Mouse (Mus musculus) liver, adult 2 months (tissue): Measurements from ENCODE around the gene Serac1. TPM values are rescaled to one million over a fixed set of nuclear protein-coding genes. Genes with fewer than 3 reads are reported as not detected.

Experiments
- DNase-seq: peaks from one replicate; pipeline ENCODE4 v3.0.0-alpha.2; 2011; ENCODE audit warnings: low read depth, low spot score; ENCODE audit errors: extremely low read depth
- H3K27ac ChIP-seq: fragments of 200-500 bp; replicated peaks from 2 replicates; pipeline ENCODE4 v1.5.1; 2012; ENCODE audit warnings: low read depth, mild to moderate bottlenecking, control low read depth, inconsistent platforms, low read length; ENCODE audit not compliant: insufficient read depth
- H3K27me3 ChIP-seq: fragments of 200-500 bp; 2 replicates; pipeline ENCODE4 v1.6.1; 2012; ENCODE audit warnings: mild to moderate bottlenecking, moderate library complexity, low read length, inconsistent platforms; ENCODE audit not compliant: control insufficient read depth, insufficient read depth
- H3K36me3 ChIP-seq: fragments of 200-500 bp; 2 replicates; pipeline ENCODE4 v1.6.1; 2012; ENCODE audit warnings: low read length, inconsistent platforms; ENCODE audit not compliant: control insufficient read depth, insufficient read depth
- H3K4me1 ChIP-seq: fragments of 200-500 bp; 2 replicates; pipeline ENCODE4 v1.6.1; 2011; ENCODE audit warnings: low read length; ENCODE audit not compliant: control insufficient read depth, insufficient read depth
- H3K4me3 ChIP-seq: fragments of 200-500 bp; 2 replicates; pipeline ENCODE4 v1.5.1; 2011; ENCODE audit warnings: low read depth, mild to moderate bottlenecking, control low read depth, low read length, moderate library complexity; ENCODE audit not compliant: insufficient read depth
- H3K79me2 ChIP-seq: fragments of 200-500 bp; 2 replicates; pipeline ENCODE4 v1.6.1; 2012; ENCODE audit warnings: inconsistent platforms, mild to moderate bottlenecking, low read length, moderate library complexity; ENCODE audit not compliant: control insufficient read depth, insufficient read depth
- H3K9ac ChIP-seq: fragments of 200-500 bp; 2 replicates; pipeline ENCODE4 v1.6.1; 2012; ENCODE audit warnings: low read depth, mild to moderate bottlenecking, control low read depth, inconsistent platforms, low read length
- CTCF ChIP-seq: fragments of 200-500 bp; IDR thresholded peaks from 2 replicates; pipeline ENCODE4 v1.5.1; 2011; ENCODE audit warnings: low read depth, low read length, control low read depth
- POLR2A ChIP-seq: fragments of 200-500 bp; IDR thresholded peaks from 2 replicates; pipeline ENCODE4 v1.6.1; 2011; ENCODE audit warnings: low read length, control low read depth; ENCODE audit not compliant: insufficient read depth; ENCODE audit errors: extremely low read depth
- WGBS: fragments of 180-500 bp; shearing (Covaris S2); methylation state at CpG from one replicate; pipeline ENCODE4 v1.1.7; 2018; 5-methylcytosine and 5-hydroxymethylcytosine counted together
- polyA plus RNA-seq: library from polyadenylated mRNA; depleted of rRNA; stranded (reverse); fragments of >200 nt; gene quantifications from 2 replicates; pipeline ENCODE4 v1.2.3, GENCODE M21; 2012
- total RNA-seq: library from RNA; depleted of rRNA; stranded (reverse); fragments of >200 nt; gene quantifications from 2 replicates; pipeline ENCODE4 v1.2.3, GENCODE M21; 2014

Gene Serac1
- total and polyA plus RNA-seq, 2 experiments: 2.0 to 3.9 TPM

DNA sequence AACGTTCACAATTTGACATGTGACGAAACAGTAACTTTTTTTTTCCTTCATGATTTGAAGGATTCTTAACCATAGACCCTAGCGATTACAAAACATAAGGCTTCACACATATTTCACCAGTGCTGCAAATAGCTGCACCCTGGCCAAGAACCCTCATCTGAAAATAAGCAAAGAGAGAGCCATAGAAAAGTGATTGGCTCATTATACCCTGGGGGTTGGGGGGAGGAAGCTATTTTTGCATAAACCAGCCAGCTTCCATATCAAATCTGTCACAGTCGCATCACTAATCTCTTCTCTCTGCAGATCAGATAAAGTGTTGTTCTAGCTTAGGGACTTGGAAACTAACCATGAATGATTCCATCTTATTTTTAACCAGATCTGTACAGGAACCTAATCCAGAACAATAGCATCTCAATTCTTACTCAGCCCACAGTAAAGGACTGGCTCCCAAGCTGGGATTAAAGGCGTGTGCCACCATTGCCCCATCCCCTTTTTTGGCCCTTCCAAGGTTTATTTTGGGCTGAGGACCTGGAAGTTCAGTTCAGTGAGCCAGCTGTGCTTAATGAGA, 3.9 kb upstream of the Serac1 start:
- Histone ChIP-seq H3K36me3 (peaks cover 13% of the 10 kb centered on the region), H3K27me3 (no peaks in the 10 kb centered on the region), H3K9ac (no peak overlapping the region), H3K27ac (no peak overlapping the region), H3K4me3 (no peak overlapping the region), H3K79me2 (no peaks in the 10 kb centered on the region), H3K4me1 (peaks cover 4% of the 10 kb centered on the region)
- 80% methylated on average over 5 of the region's 5 CpGs for WGBS
- DNase-seq: no peak
- TF ChIP-seq POLR2A: no peak

DNA sequence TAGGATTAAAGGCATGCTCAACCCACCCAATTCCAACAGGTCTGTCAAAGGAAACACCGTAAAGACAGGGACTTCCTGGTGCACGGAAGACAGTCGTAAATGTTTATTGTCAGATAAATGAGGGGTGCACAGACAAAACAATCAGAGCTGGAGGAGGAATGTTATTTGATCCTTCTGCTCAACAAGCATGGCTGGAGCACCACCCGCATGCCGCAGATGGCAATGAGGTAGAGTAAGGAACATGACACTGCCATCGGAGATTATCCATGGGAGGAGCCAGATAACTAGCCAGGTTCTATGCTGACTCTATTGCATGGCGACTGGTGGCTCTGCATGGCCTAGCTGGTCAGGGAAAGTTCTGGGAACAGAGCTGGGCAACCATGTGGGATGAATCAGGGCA, 6.1 kb downstream of the Serac1 start:
- DNase-seq: no peak
- Histone ChIP-seq H3K36me3 (peaks cover 18% of the 10 kb centered on the region), H3K79me2 (no peaks in the 10 kb centered on the region), H3K27ac (no peak overlapping the region), H3K4me1 (no peaks in the 10 kb centered on the region), H3K4me3 (no peak overlapping the region), H3K9ac (no peak overlapping the region), H3K27me3 (no peaks in the 10 kb centered on the region)
- no peak for TF ChIP-seq POLR2A
- TF ChIP-seq CTCF: no peak
- whole genome bisulfite sequencing: 90% methylated on average over 7 of the region's 7 CpGs

DNA sequence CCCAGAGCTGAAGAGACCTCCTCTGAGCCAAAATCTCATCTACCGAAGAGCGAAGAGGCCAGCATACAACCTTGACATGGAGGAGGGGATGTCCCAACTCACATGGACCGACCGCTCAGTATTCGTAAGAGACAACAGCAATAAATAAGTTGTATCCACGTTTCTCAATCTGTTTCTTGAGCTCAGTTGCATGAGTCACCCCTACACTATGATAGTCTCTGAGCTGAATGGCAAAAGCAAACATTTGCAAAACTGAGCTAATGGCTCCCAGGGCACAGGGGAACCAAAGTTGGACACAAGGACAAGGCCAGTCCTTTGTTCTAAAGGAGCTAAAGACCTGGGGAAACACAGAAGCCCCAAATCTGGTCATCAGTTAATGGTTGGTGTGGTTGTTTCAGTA, 9.7 kb downstream of the Serac1 start:
- Histone ChIP-seq H3K4me3 (no peak overlapping the region), H3K79me2 (no peaks in the 10 kb centered on the region), H3K36me3 (peaks cover 22% of the 10 kb centered on the region), H3K27ac (no peak overlapping the region), H3K27me3 (no peaks in the 10 kb centered on the region), H3K9ac (no peak overlapping the region), H3K4me1 (no peaks in the 10 kb centered on the region)
- DNase-seq: no peak
- WGBS: 92% methylated on average over 6 of the region's 6 CpGs
- TF ChIP-seq CTCF (no peak), POLR2A (no peak)

DNA sequence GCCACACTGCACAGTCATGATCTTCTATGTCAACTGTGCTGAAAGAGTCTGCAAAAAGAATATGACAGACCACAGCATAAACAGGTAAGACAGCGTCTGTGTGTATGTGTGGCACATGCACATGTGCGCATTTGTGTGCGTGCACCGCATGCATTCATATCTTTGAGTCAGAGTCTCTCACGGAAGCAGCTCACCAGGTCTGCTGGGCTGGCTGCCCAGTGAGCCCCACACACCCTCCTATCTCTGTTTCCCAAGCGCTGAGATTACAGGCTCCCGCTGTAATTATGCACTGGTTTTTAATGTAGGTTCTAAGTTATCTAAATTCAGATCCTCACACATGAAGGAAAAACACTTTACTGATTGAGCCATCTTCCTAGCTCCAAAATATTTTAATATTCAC, 11.9 kb downstream of the Serac1 start:
- Histone ChIP-seq H3K27ac (no peak overlapping the region), H3K4me1 (no peaks in the 10 kb centered on the region), H3K36me3 (peaks cover 29% of the 10 kb centered on the region), H3K9ac (no peak overlapping the region), H3K79me2 (no peaks in the 10 kb centered on the region), H3K27me3 (no peaks in the 10 kb centered on the region), H3K4me3 (no peak overlapping the region)
- WGBS: 96% methylated on average over 7 of the region's 7 CpGs
- TF ChIP-seq POLR2A: no peak
- TF ChIP-seq CTCF: no peak
- DNase-seq: no peak

DNA sequence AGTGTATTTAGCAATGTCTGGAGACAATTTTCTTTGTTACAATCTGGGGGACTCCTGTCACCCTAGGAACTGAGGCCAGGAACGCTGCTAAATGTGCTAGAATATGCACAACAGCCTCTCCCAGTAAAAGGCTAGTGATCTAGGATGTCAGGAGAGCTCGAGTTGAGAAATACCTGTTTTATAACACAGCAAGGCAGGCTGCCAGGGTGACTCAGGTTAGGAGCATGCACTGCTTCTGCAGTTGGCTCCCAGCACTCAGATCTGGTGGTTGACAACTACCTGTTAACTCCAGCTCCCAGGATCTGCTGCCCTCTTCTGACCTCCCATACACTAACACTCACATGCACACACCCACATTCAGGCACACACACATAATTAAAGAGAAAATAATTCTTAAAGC, 13.5 kb downstream of the Serac1 start:
- H3K36me3 ChIP-seq: peaks cover 22% of the 10 kb centered on the region
- H3K27ac ChIP-seq: no peak overlapping the region
- H3K79me2 ChIP-seq: no peaks in the 10 kb centered on the region
- 42% methylated on average over 2 of the region's 2 CpGs for WGBS
- H3K9ac ChIP-seq: no peak overlapping the region
- H3K4me3 ChIP-seq: no peak overlapping the region
- H3K27me3 ChIP-seq: no peaks in the 10 kb centered on the region
- no peak for TF ChIP-seq POLR2A
- TF ChIP-seq CTCF: no peak
- DNase-seq: peak; percentile 68
- H3K4me1 ChIP-seq: no peaks in the 10 kb centered on the region

DNA sequence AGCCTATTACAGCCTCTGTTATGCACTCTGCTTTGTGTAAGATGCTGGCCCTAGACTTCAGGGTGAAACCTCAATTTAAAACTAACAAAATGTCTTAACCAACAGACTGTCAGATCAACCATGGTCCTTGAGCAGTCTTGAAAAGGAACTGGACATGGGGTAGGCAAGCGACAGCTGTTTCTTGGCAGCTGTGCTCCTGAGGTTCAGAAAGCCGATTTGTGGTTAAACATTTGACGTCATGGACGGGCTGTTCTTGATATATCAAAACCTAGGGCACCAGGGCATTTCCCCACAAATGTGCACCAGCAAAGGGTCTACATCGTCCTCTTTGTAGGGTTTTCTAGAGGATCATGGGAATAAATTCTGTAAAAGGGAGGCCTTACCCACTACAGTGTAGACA, 16.0 kb downstream of the Serac1 start:
- no peak overlapping the region for H3K9ac ChIP-seq
- no peak for TF ChIP-seq CTCF
- no peaks in the 10 kb centered on the region for H3K27me3 ChIP-seq
- WGBS: 93% methylated on average over 5 of the region's 5 CpGs
- H3K4me1 ChIP-seq: no peaks in the 10 kb centered on the region
- H3K27ac ChIP-seq: no peak overlapping the region
- H3K4me3 ChIP-seq: no peak overlapping the region
- H3K79me2 ChIP-seq: no peaks in the 10 kb centered on the region
- DNase-seq: no peak
- H3K36me3 ChIP-seq: peaks cover 13% of the 10 kb centered on the region; the same call in 1 of the 2 replicates
